Mouse (Mus musculus) cerebellum, postnatal 10 days (tissue): Measurements from ENCODE around the gene Pias4.

Experiments
- DNase-seq, 2 experiments: peaks; one replicate each; pipeline ENCODE4 v3.0.0; 2021; ENCODE audit warnings: mixed read lengths in 2 of 2

Gene Pias4

DNA sequence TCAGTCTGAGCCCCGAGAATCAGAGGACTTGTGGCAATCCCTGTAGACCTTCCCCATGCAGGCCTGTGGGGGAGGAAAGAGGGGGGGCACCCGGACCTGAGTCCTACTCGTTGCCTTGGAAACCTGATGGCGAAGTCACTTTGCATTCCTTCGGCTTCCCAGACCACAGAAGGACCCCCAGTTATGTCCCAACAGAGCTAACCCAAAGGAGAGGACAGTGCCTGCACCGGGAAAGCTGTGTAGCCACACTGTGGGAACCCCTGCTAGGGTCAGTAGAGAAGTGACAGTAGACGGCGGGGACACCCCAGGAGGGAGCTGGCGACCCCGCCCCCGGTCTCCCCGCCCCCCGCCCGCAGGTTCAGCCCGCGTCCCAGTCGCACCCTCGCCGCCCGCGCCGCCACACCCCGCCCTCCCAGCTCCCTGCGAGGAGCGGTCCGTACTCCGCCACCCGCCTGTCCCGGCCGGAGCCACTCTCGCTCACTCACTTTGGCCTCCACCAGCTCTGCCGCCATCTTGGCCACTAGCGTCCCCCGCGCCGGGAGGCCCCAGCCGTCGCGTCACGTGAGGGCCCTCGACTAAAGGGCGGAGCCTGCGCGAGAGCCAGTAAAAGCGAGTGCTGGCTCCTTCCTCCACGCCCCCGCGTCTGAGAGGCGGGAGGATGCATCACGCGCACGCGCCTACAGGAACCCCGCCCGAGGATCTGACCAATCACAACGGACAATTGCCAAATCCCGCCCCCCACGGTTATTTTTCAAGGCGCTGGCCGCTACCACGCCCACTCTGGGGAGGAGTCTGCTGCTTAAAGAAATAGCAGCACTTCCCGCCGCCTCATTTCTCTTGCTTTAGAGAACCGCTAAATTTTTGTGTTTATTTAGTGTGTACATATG is at the start of gene Pias4:
TSS of gene Pias4 (minus strand) at position 724 of the 887 bp plus-strand sequence.
- DNase-seq = peak; percentile 100

DNA sequence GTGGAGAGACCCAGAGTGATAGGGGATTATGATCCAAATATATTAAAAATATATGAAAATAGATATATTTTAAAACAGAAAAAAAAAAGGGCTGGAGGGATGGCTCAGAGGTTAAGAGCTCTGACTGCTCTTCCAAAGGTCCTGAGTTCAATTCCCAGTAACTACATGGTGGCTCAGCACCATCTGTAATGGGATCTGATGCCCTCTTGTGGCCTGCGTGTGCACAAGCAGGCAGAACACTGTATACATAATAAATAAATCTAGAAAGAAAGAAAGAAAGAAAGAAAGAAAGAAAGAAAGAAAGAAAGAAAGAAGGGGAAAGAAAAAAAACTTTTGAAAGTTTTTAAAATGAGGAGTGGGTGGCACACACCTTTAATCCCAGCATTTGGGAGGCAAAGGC is 49.5 kb upstream of the Pias4 start:
- peak; percentile 52 to 58 for DNase-seq

- DNase-seq = no peak
Observed at GRCm38 (mm10) chr10:81216810-81217209, 49.1 kb upstream of the Pias4 start.

GRCm38 (mm10) chr10:81216260-81216659 is 48.5 kb upstream of the Pias4 start:
- DNase-seq = no peak

- DNase-seq = no peak
Observed at GRCm38 (mm10) chr10:81210154-81210553, 42.4 kb upstream of the Pias4 start.

DNA sequence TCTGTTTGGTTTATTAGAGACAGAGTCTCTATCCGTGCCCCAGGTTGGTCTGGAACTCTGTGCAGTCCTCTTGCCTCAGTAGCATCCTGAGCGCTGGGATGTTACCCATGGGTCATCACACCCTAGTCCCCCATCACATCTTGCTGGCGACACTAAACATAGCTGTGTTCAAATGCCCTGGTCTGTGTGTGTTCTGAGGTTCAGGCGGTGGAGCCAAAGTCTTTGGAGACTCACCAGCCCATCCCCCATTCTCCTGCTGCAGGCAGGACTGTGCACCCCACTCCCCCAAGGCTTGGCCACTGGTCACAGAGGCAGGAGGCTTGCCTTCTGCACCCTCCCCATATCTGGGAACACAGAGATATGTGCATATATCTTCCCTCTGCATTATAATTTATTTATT is 36.4 kb upstream of the Pias4 start:
- DNase-seq = peak in 1 of 2 experiments; percentile 39

DNA sequence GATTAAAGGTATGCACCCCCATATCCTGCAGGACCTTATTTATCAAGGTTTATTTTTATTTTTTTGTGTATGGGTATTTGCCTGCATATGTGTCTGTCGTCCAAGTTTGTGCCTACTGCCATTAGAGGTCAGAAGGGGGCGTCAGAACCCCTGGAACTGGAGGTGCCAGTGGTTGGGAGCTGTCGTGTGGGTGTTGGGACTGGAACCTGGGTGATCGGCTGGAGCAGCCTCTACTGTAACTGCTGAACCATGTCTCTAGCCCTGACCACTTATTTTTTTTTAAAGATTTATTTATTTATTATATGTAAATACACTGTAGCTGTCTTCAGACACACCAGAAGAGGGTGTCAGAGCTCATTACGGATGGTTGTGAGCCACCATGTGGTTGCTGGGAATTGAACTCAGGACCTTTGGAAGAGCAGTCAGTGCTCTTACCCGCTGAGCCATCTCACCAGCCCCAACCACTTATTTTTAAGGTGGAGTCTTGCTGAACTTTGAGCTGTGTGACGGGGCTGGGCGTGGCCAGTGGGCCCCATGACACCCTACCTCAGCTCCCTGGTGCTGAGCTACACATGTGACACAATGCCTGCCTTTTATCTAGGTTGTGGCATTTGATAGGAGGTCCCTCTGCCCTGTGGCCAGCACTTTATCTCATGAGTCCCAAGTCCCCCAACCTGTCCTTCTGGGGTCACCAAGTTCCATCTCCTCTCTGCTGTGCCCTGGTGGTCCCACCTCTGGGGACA is 35.4 kb upstream of the Pias4 start:
- DNase-seq = no peak

- no peak for DNase-seq
Observed at GRCm38 (mm10) chr10:81201807-81202758, 34.4 kb upstream of the Pias4 start, which contains the start of gene Nmrk2. Nmrk2 (minus strand) TSS chr10:81202051.

GRCm38 (mm10) chr10:81200605-81201287 is 33.0 kb upstream of the Pias4 start:
- no peak for DNase-seq

DNA sequence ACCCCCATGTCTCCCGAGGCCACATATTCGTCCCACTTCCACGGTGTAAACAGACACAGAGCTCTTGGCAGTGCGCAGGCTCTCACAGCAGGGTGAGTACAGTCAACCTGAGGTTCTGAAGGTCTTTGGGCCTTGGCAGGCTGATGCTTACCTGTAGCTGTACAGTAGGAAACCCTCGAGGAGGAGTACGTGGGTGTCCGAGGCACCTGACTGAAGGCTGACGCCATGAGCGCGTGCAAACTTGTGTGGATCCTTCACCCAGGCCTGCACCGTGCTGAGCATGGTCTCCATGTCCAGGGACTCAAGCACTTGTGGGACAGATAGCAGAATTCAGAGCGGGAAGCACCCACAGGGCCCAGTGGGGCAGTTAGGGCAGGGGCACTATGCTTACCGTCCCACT is 32.4 kb upstream of the Pias4 start:
- DNase-seq = no peak

DNA sequence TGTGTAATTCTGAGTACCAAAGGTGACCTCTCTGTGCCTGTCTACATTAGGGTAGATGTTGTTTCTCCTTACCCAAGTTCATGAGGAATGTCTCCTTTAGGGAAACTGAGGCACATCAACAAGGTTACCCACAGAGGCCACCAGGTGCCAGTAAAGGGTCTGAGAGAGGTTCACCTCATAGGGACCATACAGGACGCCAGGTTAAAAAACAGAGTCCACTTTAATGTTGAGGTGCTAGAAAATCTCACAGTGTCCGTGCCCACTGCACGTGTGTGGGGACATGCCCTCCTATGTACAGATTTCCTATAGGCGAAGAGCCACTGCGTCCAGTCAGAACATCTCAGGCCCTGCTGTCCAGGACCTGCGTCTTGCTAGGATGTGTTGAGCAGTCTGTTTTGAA is 31.3 kb upstream of the Pias4 start:
- no peak for DNase-seq

DNA sequence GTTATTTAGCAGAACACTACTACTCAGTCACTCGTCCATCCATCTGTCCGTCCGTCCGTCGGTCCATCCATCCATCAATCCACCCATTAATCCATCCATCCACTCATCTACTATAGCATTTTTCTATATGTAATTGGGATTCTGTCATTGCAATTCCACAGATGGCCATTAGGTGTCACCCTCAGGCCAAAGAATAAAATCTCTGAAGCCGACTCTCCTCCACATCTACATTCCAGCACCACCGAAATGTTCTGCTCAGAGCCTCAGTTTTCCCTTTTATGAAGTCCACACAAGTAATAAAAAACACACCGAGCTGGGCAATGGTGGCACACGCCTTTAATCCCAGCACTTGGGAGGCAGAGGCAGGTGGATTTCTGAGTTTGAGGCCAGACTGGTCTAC is 30.5 kb upstream of the Pias4 start:
- DNase-seq = peak; percentile 81 to 87

- DNase-seq = no peak
Observed at GRCm38 (mm10) chr10:81197305-81197704, 29.6 kb upstream of the Pias4 start.

DNA sequence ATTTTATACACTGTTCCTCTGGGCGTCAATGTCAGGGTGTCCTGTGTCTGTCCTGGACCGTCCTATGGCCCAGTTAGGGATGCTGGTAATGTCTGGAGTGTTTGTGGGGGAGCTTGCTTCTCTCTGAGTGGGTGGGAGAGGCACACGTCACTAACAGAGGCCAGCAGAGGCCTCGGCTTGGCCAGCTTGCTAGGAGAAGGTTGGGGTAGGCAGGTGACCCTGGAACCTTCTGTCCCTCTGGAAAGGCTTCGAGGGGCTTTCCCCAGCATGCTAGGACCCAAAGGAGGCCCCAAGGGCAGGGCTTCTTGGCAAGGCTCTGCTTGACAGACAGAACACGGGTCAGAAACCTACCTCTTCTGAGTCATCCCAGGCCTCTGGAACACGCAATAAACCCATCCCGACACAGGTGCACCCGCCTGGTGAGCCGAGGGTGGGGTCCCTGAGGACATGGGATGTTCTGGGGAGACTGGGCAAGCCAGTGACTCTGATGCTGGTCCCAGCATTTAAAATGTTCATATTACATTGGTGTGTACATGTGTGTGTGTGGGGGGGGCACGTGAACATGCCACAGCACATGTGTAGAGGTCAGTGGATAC is 28.8 kb upstream of the Pias4 start:
- DNase-seq = no peak

GRCm38 (mm10) chr10:81195300-81195699 is 27.6 kb upstream of the Pias4 start:
- no peak for DNase-seq

DNA sequence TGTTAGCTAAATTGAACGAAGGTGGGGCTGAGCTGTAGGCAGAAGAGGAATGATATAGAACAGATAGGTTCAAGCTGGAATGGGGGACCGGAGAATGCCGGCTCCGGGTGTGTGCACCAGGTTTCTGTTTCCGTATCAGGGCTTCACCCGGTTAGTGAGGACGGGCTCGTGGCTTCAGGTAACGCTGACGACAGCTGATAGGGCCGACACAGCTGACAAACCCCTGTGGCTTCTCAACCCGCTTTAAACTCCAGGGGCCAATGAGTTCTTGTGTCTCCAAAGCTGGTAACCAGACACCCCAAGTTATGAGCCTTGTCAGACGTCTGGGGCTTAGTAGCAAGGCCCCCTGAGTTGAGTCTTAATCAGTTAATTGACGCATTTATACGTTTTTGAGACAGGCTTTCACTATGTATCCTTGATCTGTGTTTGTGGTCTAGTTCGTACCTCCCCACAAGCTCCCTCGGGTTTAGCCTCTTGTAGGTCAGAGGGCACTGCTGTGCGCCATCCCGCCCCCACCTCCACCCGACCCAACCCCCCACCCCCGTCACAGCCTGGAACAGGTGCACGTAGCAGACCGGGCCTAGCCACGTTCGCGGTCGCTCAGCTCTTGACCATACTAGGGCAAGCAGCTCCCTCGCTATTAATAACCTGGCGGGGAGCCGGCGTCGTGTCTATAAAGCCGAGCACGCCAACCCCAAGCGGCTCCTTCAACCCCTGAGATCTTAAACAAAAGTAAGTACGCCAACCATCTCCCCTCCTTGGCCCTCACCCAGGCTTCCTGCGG is 26.5 kb upstream of the Pias4 start:
- DNase-seq = peak; percentile 63 to 75

GRCm38 (mm10) chr10:81192968-81193501 is 25.3 kb upstream of the Pias4 start:
- peak; percentile 64 to 71 for DNase-seq

DNA sequence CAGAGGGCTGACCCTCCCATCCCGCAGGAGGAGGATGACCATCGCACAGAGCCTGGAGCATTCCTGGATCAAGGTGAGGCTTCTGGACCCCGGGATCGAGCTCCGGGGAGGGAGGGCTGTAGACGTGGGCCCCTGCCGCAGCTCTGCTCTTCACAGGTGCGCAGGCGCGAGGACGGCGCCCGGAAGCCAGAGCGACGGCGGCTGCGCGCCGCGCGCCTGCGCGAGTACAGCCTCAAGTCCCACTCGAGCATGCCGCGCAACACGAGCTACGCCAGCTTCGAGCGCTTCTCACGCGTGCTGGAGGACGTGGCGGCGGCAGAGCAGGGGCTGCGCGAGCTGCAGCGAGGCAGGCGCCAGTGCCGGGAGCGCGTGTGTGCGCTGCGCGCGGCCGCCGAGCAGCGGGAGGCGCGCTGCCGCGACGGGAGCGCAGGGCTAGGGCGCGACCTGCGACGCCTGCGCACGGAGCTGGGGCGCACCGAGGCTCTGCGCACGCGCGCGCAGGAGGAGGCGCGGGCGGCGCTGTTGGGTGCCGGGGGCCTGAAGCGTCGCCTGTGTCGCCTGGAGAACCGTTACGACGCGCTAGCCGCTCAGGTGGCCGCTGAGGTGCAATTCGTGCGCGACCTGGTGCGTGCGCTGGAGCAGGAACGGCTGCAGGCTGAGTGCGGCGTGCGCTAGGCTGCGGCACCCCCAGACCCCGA is 24.7 kb upstream of the Pias4 start:
- peak; percentile 88 to 91 for DNase-seq

- DNase-seq = no peak
Observed at GRCm38 (mm10) chr10:81191342-81191982, 23.7 kb upstream of the Pias4 start.
